Mouse (Mus musculus) heart, postnatal 25 days (tissue): ENCODE measurements around the gene Dtx1. TPM values are rescaled to one million over a fixed set of nuclear protein-coding genes. Genes with fewer than 3 reads are reported as not detected.

Experiments
- DNase-seq: peaks from one replicate; pipeline ENCODE4 v3.0.0; 2022; ENCODE audit warnings: low spot score
- intact Hi-C: fragments of 180-260 bp; cut with DNase I; formaldehyde crosslinking; loops from one replicate; pipeline ENCODE4 v1.15.1; 2025
- total RNA-seq, 2 experiments: library from RNA; stranded (reverse); gene quantifications; 2 replicates each; pipeline ENCODE4 v1.2.3; 2021

The Dtx1 gene
- total RNA-seq, 2 experiments from 2014 or later = 1.8 to 1.9 TPM

DNA sequence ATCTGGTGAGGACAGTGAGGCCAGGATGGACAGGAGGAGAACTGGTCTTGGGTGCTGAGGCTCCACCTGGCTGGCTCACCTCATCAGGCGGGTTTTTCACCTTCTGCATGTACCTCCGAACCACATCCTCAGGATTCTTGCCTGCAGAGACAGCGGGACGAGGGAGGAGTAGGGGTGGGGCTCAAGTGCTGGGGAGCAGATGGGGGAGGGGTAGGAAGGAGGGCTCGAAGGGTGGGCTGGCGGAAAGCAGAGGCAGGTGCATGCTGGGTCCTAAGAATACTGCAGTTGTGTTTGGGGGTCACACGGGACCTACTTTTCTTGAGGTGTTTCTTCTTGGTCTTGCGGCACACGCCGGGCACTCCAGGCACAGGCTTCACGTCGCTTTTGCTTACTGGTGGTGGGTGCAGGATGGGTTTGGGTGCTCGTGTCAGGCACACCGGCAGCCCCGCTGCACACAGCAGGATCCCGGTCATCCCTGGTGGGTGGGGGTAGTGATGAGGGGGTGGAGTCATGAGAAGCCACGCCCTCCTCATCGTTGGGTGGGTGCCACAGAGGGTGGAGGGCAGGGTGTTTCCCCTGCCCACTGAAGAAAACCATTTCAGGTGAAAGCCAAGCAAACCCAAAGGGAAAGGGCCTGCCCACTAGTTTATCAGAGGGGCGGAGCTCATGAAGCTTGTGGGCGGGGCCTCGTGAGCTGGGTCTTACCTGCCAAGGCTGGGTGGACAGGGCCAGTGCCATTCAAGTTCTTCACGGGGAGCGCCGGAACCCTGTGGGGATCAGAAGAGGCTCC, 28.6 kb downstream of the Dtx1 start:
- intact Hi-C loops = no loop called here
- no peak for DNase-seq

DNA sequence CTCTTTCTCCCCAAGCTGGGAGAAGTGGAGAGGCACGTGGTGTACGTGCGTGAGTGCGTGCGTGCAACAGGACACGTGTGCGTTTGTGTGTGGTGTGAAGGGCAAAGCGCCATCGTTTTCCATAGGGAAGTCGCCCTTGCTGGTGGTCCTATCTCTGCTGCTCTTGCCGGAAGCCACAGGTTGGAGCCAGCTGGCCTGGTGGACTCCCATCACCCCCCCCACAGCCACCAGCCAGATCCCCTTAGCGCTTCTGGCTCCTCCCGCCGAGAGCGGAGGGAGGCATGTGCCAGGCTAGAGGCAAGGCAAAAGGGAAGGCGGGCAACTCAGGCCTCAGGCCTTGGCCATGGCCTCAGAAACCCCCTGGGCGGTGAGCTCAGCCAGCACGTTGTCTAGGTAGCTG, 30.8 kb downstream of the Dtx1 start:
- intact Hi-C loops = no loop called here

DNA sequence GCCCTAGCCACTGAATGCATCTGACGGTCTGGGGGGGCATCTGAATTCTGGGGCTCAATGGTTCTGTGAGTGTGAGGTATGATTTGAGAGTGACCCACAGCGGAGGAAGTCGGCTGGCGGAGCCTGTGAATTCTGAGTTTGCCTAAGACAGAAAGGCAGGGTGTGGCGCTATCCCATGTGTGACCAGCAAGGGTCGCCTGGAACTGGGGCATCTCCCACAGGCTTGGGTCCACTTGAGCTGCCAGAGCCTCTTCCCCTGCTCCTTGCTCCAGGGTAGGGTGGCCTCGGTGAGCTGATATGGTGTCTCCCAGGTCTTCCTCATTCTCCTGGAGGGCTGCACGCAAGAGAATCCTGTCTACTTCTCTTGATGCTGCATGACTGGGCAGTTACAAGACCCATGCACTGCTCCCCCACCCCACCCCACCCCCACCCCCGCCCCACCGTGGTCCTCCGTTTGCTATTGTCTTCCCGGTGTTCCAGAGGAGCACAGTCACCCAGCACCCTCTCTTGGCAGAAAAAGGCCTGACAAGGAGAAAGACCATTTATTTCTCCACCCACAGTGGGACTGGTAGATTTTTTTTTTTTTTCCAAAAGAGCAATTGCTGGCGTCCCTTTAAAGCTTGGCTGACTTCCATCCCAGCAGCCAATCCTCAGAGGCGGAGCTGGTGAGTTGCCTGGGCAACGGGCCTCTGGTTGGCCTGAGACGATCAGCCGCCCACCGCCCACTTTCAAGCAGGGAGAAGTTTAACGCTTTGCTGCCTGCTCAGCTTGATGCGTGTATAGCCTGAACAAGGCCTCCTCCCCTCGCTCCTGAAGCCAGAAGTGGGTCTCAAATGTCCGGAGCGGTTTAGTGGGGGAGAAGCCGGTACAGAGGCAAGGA, 31.8 kb downstream of the Dtx1 start:
- DNase-seq = peak; percentile 63
- intact Hi-C loops = loop anchor here (1.0 kb wide), 2 partner anchors 34 to 66 kb away; no protein-coding TSS in a partner anchor

More for the DNA sequence above, 30.8 kb downstream of the Dtx1 start:
- DNase-seq = no peak

DNA sequence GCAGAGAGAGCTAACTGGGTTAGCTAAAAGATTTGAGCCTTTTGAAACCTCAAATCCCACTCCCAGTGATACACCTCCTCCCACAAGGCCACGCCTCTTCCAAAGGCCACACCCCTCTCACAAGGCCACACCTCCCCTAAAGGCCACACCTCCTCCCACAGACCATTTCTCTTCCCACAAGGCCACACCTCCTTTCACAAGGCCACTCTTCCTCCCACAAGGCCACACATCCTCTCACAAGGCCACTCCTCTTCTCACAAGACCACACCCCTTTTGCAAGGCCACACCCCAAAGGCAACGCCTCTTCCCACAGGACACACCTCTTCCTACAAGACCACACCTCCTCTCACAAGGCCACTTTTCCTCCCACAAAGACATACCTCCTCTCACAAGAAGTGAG, 34.2 kb downstream of the Dtx1 start:
- intact Hi-C loops = no loop called here
- no peak for DNase-seq

DNA sequence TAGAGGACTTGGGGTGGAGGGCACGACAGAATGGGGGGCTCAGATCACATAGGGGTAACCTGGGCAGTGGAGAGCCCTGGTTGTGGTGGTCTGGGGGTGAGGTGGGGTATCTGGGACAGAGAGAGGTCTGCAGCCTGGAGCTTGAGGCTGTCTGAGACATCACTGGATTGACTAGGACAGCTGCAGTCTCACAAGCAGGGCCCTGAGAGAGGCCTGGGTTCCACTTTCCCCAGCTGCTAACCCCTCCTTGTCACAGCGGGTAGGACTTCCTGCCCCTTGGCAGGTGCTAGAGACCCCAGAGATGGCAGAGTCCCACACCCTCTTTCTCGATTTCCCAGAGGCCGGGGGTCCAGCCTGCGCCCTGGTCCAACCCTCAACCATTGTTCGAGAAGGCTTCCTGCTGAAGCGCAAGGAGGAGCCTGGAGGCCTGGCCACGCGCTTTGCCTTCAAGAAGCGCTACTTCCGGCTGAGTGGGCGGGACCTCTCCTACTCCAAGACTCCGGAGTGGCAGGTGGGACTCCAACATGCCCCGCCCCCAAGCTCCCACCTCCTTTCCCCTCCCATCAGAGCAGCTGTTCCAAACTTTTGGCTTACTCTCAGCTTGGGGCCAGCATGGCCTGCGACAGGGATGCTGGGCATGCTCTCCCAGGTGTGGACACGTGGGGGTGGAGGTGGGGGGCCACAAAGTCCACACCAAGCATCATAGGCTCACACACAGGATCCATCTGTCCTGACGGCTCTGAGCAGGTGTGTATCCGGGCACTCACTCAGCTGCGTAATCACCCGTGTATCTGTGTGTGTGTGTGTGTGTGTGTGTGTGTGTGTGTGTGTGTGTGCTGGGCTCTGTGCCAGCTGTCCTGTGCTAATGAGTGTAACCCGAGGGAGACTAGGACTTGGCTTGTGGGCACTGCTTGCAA, 37.2 kb downstream of the Dtx1 start:
- no peak for DNase-seq
- intact Hi-C loops = no loop called here

DNA sequence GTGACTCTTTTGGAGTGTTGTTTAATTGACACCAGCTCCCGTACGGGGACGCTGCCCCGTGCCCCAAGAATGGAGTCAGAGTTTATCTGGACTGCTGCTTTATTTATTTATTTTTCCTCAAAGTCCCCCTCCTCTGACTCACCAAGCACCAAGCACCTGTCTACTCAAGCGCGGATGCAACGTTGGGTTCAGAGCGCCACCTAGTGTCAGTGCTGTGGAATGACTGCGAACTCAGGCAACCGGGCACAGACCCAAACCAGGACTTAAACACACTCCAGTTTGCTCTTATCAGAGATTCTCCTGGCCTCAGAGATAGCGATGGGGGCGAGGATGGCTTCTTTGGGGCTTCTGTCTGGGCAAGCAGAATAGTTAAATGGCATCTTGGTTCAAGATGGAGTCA, 38.1 kb downstream of the Dtx1 start:
- intact Hi-C loops = loop anchor here (1.0 kb wide), 1 partner anchor 53 kb away; no protein-coding TSS in a partner anchor
- DNase-seq = no peak

DNA sequence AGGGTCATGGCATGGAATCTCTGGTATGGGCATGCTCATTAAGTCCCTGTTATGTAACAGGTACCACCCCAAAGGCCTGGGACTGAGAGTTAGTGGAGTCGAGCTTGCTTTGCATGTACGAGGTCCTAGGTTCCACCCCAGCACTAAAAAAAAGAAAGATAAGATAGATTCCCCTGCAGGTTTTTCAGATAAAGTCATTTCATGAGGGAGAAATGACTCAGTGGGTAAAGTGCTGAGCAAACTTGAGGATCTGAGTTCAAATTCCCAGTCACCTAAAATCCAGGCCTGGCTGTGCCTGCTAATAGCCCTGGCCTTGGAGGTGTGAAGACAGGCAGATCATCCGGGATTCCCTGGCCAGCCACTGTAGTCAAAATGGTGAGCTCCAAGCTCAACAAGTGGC, 39.9 kb downstream of the Dtx1 start:
- intact Hi-C loops = no loop called here

DNA sequence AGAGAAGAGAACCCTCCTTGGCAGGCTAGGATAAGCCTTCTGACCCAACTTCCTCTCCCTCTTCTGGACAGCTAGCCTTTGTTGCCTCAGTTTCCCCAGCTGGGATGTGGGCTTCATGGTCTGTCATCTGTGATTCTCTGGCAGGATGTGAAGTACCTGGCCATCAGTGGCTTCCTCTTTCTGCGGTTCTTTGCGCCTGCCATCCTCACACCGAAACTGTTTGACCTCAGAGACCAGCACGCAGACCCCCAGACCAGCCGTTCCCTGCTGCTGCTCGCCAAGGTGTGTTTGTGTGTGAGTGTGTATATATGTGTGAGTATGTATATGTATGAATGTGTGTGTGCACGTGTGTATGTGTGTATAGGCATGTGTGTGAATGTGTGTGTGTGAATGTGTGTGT, 41.6 kb downstream of the Dtx1 start:
- intact Hi-C loops = no loop called here
- no peak for DNase-seq

More for the DNA sequence above, 39.9 kb downstream of the Dtx1 start:
- DNase-seq = no peak

DNA sequence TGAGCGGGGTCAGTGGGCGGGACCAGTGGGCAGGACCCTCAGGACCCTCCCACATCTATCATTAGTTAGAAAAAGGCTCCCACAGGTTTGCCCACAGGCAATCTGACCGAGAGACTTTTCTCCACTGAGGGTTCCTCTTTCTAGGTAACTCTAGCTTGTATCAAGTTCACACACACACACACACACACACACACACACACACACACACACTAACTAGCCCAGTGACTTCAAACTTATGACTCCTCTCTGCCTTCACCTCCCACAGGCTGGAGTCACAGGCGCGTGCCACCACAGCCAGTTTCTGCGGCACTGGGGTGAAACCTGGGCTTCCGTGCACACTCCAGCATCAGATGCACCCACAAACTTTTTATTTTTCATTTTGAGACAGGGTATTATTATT, 43.0 kb downstream of the Dtx1 start:
- no peak for DNase-seq
- intact Hi-C loops = no loop called here

DNA sequence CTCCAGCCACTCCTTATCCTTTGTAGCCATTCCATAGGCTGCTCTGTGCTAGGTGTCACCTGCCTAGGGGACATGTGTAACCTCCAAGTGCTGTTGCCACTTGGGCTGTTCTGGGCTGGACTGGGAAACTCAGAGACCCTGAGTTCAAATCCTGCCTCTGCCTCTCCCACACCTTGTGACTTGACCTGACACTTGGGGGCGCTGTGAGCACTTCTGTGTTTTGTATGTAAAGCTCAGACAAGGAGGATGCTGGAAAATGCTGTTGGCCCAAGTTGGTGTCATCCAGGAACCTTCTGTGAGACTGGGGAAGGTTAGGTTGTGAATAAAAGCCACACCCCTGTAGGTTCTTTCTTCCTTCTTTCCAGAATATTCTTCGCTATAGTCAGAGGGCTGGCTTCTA, 46.8 kb downstream of the Dtx1 start:
- DNase-seq = no peak
- intact Hi-C loops = no loop called here

DNA sequence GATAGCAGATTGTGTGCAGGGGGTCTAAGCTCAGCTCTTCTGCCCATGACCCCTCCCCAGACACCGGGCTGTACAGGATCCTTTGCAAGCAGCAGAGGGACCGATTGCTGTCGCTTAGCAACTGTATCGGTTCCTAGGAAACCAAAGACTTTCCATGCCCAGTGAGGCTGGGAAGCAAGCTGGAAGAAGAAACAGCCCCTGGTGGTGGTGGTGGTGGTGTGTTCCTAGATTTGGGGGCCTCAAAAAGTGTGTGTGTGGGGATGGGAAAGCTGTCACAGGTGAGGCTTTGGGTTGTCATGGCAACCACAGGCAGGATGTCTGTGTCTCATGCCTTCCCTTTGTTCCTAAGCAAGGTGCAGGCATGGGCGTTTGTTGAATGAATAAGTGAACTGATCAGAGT, 50.9 kb downstream of the Dtx1 start:
- intact Hi-C loops = no loop called here

DNA sequence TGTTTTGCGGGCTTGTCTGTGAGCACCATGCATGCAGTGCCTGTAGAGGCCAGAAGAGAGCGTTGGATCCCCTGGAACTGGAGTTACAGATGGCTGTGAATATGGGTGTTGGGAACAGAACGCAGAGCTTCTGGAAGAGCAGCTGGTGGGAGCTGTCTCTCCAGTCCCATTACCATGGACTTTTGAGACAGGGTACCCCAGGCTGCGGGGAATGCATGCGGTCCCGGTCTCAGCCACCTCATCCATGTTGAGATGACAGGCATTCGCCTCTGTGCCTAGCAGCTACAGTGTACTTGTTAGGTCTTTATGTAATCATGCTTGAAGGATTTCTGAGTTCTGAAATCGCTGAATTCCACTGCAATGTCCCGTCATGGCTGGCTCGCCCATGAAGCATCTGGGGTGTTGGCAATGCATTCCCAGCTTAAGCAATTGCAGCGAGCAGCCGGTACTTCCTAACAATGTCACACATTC, 55.4 kb downstream of the Dtx1 start:
- intact Hi-C loops = no loop called here
- no peak for DNase-seq

More for the DNA sequence above, 50.9 kb downstream of the Dtx1 start:
- DNase-seq = no peak

DNA sequence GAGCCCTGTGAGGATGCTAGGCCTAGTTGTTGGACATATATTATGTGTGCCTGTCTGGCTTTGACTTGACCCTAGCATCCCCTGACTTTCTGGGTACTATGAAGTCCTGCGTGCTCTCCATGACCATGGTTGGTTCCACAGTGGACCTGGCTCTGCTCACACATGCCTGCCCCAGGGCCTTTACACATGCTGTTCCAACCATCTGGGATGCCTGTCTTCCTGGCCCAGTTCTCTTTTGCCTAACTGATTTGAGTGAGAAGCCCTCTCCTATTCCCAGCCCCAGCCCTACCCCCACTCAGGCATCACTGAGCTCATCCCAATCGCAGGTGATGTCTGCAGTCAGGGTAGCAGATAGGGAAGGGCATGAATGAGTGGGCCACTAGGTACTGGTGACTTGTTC, 57.9 kb downstream of the Dtx1 start:
- DNase-seq = no peak
- intact Hi-C loops = no loop called here

DNA sequence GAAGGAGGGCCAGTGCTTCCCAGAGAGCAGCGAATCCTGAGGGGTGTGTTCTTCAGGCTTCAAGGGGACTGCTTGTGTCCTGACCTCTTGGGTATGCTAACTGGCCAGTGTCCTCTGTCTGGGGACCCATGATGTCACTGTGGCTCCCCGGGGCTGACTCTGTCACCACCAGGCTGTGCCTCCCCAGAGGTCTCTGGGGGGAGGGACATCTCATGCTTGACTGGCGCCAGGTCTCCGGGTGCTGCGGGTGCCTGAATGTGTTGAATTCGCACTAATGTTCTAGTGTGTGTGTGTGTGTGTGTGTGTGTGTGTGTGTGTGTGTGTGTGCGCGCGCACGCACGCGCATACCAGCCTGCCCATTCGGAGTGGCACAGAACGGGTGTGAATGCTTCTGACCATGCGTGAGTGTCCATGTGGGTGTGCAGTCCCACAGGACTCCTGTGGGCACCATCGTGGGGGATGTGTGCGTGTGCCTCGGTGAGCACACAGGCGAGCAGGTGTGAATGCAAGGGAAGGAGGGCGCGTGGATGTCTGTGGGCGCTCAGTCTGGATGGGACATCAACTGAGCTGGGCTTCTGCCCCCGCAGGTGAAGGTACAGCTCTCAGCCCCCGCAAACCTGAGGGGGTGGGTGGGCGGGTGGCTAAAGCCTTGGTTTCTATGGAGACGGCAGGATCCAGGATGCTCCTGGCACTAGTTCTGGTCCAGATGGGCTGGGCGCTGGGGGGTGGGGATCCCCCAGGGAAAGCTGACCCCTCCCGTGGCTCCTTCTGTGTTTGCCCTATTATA, 58.6 kb downstream of the Dtx1 start:
- DNase-seq = no peak
- intact Hi-C loops = no loop called here

DNA sequence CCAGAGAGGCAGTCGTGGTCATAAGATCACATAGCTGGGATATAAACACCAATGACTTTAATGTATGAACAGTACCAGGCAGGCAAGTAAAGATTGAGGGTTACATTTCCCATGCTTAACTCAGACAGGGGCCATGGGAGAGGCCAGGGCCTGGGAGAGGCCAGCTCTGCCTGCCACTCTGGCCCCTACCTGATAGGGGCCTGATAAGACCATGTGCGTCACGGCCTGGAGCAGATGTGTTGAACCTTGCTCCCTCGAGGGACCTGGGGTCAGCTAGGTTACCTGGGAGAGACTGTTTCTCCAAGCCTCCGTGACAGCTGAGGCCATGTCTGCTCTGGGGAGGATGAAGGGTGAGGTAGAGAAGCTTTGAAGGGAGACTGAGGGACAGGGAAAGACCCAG, 60.5 kb downstream of the Dtx1 start:
- DNase-seq = no peak
- intact Hi-C loops = no loop called here

DNA sequence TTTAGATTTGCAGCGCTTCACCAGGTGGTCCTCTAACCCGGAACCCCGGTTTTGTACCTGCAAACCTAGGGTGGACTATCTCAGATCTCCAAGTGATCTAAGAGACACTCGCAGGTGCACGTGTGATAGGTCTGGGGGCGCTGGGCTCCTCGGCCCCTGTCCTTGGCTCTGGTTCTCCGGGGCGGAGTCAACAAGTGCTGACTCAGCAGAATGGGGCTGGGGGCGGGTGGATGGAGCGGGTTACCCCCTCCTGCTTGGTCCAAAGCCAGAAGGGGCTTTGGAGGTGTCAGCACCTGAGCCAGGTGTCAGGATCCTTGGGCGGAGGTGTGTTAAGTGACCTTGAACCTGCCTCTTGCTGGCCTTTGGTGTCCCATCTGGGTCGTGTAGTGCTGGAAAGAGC, 61.8 kb downstream of the Dtx1 start:
- intact Hi-C loops = no loop called here
- no peak for DNase-seq

DNA sequence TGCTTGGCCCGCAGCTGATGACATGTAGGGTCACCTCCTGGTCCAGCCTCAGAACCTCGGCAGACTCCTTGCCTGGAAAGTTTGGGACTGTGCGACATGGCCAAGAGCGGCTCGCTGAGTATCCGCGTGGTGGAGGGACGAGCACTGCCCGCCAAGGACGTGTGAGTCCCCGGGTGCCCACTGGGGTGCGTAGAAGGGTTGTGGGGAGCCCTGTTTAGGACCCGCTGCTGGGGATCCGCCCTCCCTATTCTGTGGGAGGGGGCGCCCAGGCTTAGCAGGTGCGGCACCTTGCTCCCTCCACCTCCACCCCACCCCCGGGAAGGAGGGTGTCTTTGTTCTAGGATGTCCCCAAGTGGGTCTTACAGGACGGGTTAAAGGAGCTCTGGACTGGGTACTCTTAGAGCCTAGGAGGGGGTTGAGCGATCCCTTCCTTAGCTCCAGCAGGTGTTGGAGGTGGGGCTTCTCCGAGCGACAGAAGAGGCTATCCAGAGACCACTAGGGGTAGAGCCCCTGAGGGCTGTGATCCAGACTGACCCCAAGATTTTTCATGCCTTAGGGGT, 62.3 kb downstream of the Dtx1 start:
- no peak for DNase-seq

DNA sequence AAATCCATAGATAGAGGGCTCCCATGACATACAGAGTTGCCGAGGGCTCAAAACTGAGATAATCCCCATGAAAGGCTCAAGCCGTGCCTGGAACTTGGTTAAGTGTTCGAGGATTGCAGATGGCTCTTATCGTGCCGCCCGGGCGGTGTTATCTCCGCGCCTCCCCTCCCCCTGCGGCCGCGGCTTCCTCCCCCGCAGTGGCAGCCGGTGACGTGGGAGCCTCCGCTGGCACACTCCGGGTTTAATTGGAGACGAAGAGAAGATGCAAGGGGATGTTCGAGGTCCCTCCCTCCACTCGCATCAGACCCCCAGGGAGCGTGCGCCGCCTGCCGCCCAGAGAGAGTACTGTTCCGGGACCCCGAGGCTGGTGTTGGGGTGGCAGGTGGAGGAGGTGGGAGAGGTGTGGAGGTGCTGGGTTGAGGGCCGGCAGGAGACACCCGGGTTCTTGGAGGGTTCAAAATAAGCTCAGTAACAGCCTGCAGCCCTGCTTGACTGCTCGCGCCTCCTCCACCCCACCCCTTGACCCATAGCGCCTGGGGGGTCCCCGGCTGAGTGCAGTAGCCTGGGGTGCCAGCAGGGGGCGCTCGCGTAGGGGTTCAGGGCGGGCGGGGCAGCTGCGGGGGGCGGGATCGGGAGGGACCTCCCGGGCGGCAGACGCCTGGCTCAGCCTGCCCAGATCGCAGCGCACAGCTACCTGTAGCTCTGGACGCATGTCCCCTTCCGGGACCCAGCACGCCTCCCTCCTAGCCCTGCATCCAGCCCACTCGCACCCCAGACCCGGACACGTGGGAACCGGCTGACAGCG, 63.0 kb downstream of the Dtx1 start, which contains the start of gene Rasal1:
Gene Rasal1, plus strand, starts transcription at position 244 of the 805 bp plus-strand sequence.
- intact Hi-C loops = no loop called here
- no peak for DNase-seq

More for the DNA sequence above, 62.3 kb downstream of the Dtx1 start:
- intact Hi-C loops = no loop called here
